Mouse (Mus musculus): ENCODE measurements around the gene Lifr. TPM values are rescaled to one million over a fixed set of nuclear protein-coding genes. Genes with fewer than 3 reads are reported as not detected.

Gene Lifr
- total and polyA plus RNA-seq, 2 experiments from 2014 or later, result 12.2 to 28.0 TPM

DNA sequence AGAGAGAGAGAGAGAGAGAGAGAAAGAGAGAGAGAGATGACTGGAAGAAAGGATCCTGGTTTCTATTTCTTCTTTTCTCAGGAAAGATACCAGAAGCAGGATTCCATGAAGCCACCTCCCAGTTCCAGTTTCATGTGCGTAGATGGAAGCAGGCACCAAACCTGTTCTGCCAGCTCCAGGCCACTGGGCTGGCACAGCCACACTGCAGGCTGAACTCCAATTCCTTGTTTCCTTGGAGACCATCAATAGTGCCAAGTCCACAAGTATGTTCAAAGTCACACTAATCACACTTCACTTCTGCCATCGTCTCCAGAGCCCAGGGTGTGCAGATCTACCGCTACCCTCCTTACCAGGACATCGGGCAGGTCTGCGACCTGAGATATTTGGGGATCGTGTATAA lies 15.2 kb upstream of the Lifr start:
- TF ChIP-seq CTCF (IDR thresholded peaks at IDR 0.05), result no peak
- Histone ChIP-seq H3K27me3 (ENCODE audit: insufficient read depth, low read length) (no peaks in the 10 kb centered on the region), H3K4me1 (ENCODE audit: insufficient read depth, low read length) (no peaks in the 10 kb centered on the region), H3K4me2 (ENCODE audit: low read depth, low read length, poor library complexity, severe bottlenecking) (no peak overlapping the region), H3K4me3 (ENCODE audit: low read depth, low read length) (no peak overlapping the region), H3K9ac (replicated peaks; ENCODE audit: low read length, poor library complexity, severe bottlenecking) (no peak overlapping the region), H3K27ac (ENCODE audit: low read depth, low read length) (no peak overlapping the region), H3K9me3 (ENCODE audit: low read length) (no peaks in the 10 kb centered on the region), H3K36me3 (ENCODE audit: insufficient read depth, low read length) (no peaks in the 10 kb centered on the region)
- peak; percentile 76 for DNase-seq (ENCODE audit: low spot score)
- WGBS, result 74% methylated on average over 6 of the region's 6 CpGs
- ATAC-seq (ENCODE audit: low FRiP score), result no peak

DNA sequence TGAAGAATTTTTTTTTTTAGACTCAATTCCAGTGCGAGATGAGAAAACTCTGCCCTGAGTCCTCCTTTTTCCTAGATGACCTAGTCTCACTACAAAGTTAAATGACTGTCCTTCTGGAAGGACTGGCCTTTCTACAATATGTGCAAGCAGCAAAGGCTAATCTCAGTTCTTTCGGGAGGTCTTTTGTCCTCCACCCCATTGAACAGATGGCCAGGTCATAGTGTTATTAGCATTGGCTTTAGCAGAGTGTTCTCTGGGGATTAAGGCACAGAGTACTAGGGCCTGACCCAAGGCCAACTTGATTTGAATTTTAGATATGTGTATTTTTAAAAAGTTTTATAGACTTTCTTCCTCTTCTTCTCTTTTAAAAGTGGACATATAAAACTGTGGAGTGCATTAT lies 12.1 kb upstream of the Lifr start:
- ATAC-seq (ENCODE audit: low FRiP score) (no peak), DNase-seq (ENCODE audit: low spot score) (no peak)
- TF ChIP-seq CTCF (IDR thresholded peaks at IDR 0.05), result no peak
- no peaks in the 10 kb centered on the region for H3K27me3 ChIP-seq (ENCODE audit: insufficient read depth, low read length)
- H3K27ac ChIP-seq (ENCODE audit: low read depth, low read length), result no peak overlapping the region
- H3K4me2 ChIP-seq (ENCODE audit: low read depth, low read length, poor library complexity, severe bottlenecking), result no peak overlapping the region
- H3K4me1 ChIP-seq (ENCODE audit: insufficient read depth, low read length), result no peaks in the 10 kb centered on the region
- no peak overlapping the region for H3K9ac ChIP-seq (replicated peaks; ENCODE audit: low read length, poor library complexity, severe bottlenecking)
- WGBS, result 35% methylated on average over 2 of the region's 2 CpGs
- no peak overlapping the region for H3K4me3 ChIP-seq (ENCODE audit: low read depth, low read length)
- no peaks in the 10 kb centered on the region for H3K9me3 ChIP-seq (ENCODE audit: low read length)
- no peaks in the 10 kb centered on the region for H3K36me3 ChIP-seq (ENCODE audit: insufficient read depth, low read length)

DNA sequence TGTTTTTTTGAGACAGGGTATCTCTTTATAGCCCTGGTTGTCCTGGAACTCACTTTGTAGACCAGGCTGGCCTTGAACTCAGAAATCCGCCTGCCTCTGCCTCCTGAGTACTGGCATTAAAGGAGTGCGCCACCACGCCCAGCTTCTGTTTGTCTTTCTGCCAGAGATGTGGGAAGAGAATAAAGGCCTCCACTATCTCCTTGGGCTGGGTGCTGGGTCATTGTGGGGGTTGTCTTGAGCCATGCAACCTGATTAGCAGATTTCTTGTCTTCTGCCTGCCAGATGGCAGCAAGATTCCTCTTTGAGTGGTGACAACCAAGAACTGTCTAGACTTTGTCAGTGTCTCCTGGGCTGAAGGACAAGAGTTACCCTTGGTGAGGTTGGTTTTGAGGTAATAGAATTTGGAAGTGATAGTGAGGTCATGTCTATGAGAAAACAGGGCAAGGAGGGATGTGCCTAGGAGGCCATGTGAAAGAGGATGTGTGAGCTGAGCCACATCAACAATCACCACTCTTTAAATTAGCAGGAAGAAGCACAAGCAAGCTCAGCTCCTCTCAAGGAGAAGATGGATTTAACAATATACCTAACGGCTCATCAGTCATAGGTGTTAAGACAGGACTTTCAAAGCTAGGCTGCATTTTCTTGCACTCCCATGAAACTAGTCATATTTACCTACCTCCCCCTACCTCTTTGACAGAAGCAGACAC lies 10.6 kb upstream of the Lifr start:
- Histone ChIP-seq H3K27ac (ENCODE audit: low read depth, low read length) (no peak overlapping the region), H3K36me3 (ENCODE audit: insufficient read depth, low read length) (no peaks in the 10 kb centered on the region), H3K9me3 (ENCODE audit: low read length) (no peaks in the 10 kb centered on the region), H3K9ac (replicated peaks; ENCODE audit: low read length, poor library complexity, severe bottlenecking) (no peak overlapping the region), H3K4me1 (ENCODE audit: insufficient read depth, low read length) (no peaks in the 10 kb centered on the region), H3K4me3 (ENCODE audit: low read depth, low read length) (no peak overlapping the region), H3K27me3 (ENCODE audit: insufficient read depth, low read length) (no peaks in the 10 kb centered on the region), H3K4me2 (ENCODE audit: low read depth, low read length, poor library complexity, severe bottlenecking) (no peak overlapping the region)
- no peak for DNase-seq (ENCODE audit: low spot score)
- WGBS, result 95% methylated on average over 4 of the region's 4 CpGs
- no peak for TF ChIP-seq CTCF (IDR thresholded peaks at IDR 0.05)
- ATAC-seq (ENCODE audit: low FRiP score), result no peak

DNA sequence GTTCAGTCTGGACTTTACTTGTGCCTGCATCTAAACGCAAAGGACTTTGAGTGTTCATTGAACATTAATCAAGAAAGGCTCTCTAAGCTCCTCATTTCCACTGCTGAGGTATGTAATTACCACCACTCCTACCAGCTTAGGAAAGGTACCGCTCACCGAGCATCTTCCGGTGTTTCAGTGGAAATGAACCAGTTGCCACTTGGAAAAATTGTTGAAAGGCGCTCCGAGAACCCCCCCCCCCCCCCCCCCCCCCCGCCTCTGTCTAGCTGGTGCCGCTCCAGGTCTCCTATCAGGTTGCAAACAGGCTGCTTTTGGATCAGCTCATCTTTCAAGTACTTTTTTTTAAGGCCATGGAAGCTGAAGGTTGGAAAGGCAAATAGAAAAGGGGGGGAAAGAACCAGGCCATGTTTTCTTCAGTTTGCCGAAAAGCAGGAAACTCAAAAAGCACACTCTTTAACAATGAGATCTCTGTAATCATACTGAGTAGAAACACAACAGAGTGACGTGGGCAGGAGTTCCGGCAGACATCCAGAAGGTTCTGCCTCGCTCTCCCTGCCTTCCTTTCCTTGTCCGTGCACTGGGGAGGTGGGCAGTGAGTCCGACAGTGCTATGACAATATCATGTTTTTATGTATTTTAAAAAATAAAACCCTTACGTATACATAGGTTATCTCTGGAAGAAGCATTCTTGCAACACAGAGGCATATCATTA lies 9.3 kb upstream of the Lifr start:
- no peak overlapping the region for H3K4me2 ChIP-seq (ENCODE audit: low read depth, low read length, poor library complexity, severe bottlenecking)
- H3K27ac ChIP-seq (ENCODE audit: low read depth, low read length), result no peak overlapping the region
- no peaks in the 10 kb centered on the region for H3K9me3 ChIP-seq (ENCODE audit: low read length)
- H3K9ac ChIP-seq (replicated peaks; ENCODE audit: low read length, poor library complexity, severe bottlenecking), result no peak overlapping the region
- 77% methylated on average over 14 of the region's 15 CpGs for WGBS
- H3K4me1 ChIP-seq (ENCODE audit: insufficient read depth, low read length), result no peaks in the 10 kb centered on the region
- H3K27me3 ChIP-seq (ENCODE audit: insufficient read depth, low read length), result no peaks in the 10 kb centered on the region
- ATAC-seq (ENCODE audit: low FRiP score), result no peak
- H3K4me3 ChIP-seq (ENCODE audit: low read depth, low read length), result no peak overlapping the region
- H3K36me3 ChIP-seq (ENCODE audit: insufficient read depth, low read length), result no peaks in the 10 kb centered on the region
- TF ChIP-seq CTCF (IDR thresholded peaks at IDR 0.05), result no peak
- DNase-seq (ENCODE audit: low spot score), result no peak

DNA sequence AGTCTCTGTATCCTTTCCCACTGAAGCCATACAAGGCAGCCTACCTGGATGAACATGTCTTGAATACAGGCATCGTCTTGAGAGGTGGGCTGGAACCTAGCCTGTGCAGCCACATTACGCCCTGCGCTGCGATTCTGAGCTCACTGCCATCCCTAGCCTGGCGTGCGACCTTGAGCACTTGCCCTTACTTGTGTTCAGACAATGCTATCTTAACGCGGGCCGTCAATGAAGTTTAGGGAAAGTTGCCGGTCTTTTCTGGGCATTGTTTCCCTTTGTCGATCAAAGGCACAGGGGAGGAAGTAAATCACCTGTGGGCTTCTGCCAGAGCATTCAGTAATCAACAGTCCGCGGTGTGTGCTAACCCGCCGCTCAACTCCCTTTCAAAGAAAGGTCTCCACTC lies 8.6 kb upstream of the Lifr start:
- no peak overlapping the region for H3K9ac ChIP-seq (replicated peaks; ENCODE audit: low read length, poor library complexity, severe bottlenecking)
- no peak overlapping the region for H3K4me2 ChIP-seq (ENCODE audit: low read depth, low read length, poor library complexity, severe bottlenecking)
- TF ChIP-seq CTCF (IDR thresholded peaks at IDR 0.05), result no peak
- ATAC-seq (ENCODE audit: low FRiP score) (no peak), DNase-seq (ENCODE audit: low spot score) (no peak)
- WGBS, result 45% methylated on average over 15 of the region's 15 CpGs
- H3K27me3 ChIP-seq (ENCODE audit: insufficient read depth, low read length), result no peaks in the 10 kb centered on the region
- H3K9me3 ChIP-seq (ENCODE audit: low read length), result no peaks in the 10 kb centered on the region
- no peaks in the 10 kb centered on the region for H3K36me3 ChIP-seq (ENCODE audit: insufficient read depth, low read length)
- no peak overlapping the region for H3K27ac ChIP-seq (ENCODE audit: low read depth, low read length)
- H3K4me1 ChIP-seq (ENCODE audit: insufficient read depth, low read length), result no peaks in the 10 kb centered on the region
- no peak overlapping the region for H3K4me3 ChIP-seq (ENCODE audit: low read depth, low read length)

DNA sequence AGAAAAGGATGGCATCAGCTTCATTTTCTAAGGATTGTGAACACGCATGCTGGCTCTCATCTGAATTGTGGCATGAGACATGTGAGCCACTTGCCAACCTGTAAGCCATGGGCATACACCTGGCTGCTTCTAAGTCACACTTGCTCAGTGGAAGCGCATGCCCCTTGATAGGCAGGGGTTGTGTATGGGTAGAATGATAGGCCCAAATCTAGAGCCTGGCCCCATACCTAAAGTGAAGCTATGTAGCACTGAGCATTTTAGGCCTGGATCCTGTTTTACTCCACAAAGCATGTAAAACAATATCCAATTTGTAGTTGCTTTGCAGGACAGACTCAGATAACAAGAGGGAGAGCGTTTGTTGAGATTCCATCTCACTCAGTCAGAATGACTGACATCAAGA lies 7.5 kb upstream of the Lifr start:
- no peak for TF ChIP-seq CTCF (IDR thresholded peaks at IDR 0.05)
- no peaks in the 10 kb centered on the region for H3K36me3 ChIP-seq (ENCODE audit: insufficient read depth, low read length)
- DNase-seq (ENCODE audit: low spot score) (no peak), ATAC-seq (ENCODE audit: low FRiP score) (no peak)
- no peak overlapping the region for H3K27ac ChIP-seq (ENCODE audit: low read depth, low read length)
- H3K27me3 ChIP-seq (ENCODE audit: insufficient read depth, low read length), result no peaks in the 10 kb centered on the region
- H3K4me3 ChIP-seq (ENCODE audit: low read depth, low read length), result no peak overlapping the region
- WGBS, result 94% methylated on average over 3 of the region's 3 CpGs
- H3K9ac ChIP-seq (replicated peaks; ENCODE audit: low read length, poor library complexity, severe bottlenecking), result no peak overlapping the region
- no peak overlapping the region for H3K4me2 ChIP-seq (ENCODE audit: low read depth, low read length, poor library complexity, severe bottlenecking)
- no peaks in the 10 kb centered on the region for H3K4me1 ChIP-seq (ENCODE audit: insufficient read depth, low read length)
- H3K9me3 ChIP-seq (ENCODE audit: low read length), result no peaks in the 10 kb centered on the region

All from midbrain, postnatal 0 days (tissue).